Mouse (Mus musculus) heart, embryonic 11.5 days (tissue): Measurements from ENCODE around the gene Vwf. TPM values are rescaled to one million over a fixed set of nuclear protein-coding genes. Genes with fewer than 3 reads are reported as not detected.

Experiments
- ATAC-seq: fragments of 200-750 bp; cut with Nextera tagmentation; replicated peaks from 2 replicates; pipeline ENCODE4 v1.8.0; 2017; ENCODE audit warnings: moderate library complexity; ENCODE audit not compliant: insufficient number of reproducible peaks, low FRiP score, low TSS enrichment
- H3K27ac ChIP-seq: fragments of 300-500 bp; sonication (generic); 2 replicates; pipeline ENCODE4 v1.5.1; 2014; ENCODE audit warnings: mild to moderate bottlenecking, low read depth, low read length
- H3K27me3 ChIP-seq: fragments of 300-500 bp; sonication (generic); 2 replicates; pipeline ENCODE4 v1.6.1; 2014; ENCODE audit warnings: mild to moderate bottlenecking, low read length, mixed read lengths; ENCODE audit not compliant: control insufficient read depth, insufficient read depth
- H3K36me3 ChIP-seq: fragments of 300-500 bp; sonication (generic); 2 replicates; pipeline ENCODE4 v1.6.1; 2014; ENCODE audit warnings: mild to moderate bottlenecking, low read length, moderate library complexity, mixed read lengths; ENCODE audit not compliant: control insufficient read depth, insufficient read depth
- H3K4me1 ChIP-seq: fragments of 300-500 bp; sonication (generic); 2 replicates; pipeline ENCODE4 v1.6.1; 2014; ENCODE audit warnings: low read length; ENCODE audit not compliant: control insufficient read depth, insufficient read depth
- H3K4me2 ChIP-seq: fragments of 300-500 bp; sonication (generic); 2 replicates; pipeline ENCODE4 v1.6.1; 2014; ENCODE audit warnings: mild to moderate bottlenecking, moderate library complexity
- H3K4me3 ChIP-seq: fragments of 300-500 bp; sonication (generic); 2 replicates; pipeline ENCODE4 v1.5.1; 2014; ENCODE audit warnings: low read depth, low read length
- H3K9ac ChIP-seq: fragments of 300-500 bp; sonication (generic); 2 replicates; pipeline ENCODE4 v1.6.1; 2014; ENCODE audit warnings: mild to moderate bottlenecking, low read depth, low read length, moderate library complexity
- H3K9me3 ChIP-seq: fragments of 300-500 bp; sonication (generic); replicated peaks from 2 replicates; pipeline ENCODE4 v1.6.1; 2016; ENCODE audit warnings: low read length; ENCODE audit not compliant: control insufficient read depth
- WGBS: fragments of 180-500 bp; shearing (Covaris S2); extraction: QIAGEN DNeasy Blood & Tissue Kit; methylation state at CpG from one replicate; pipeline ENCODE4 v1.1.7; 2014; ENCODE audit not compliant: insufficient replicate concordance; 5-methylcytosine and 5-hydroxymethylcytosine counted together
- polyA plus RNA-seq: library from polyadenylated mRNA; unstranded; fragments of >200 nt; fragmentation: Nextera tagmentation; extraction: Ambion mirVana; gene quantifications from 2 replicates; pipeline ENCODE4 v1.2.1, GENCODE M21; 2014

Vwf gene
- polyA plus RNA-seq, 1 experiment from 2014 or later = 32.2 TPM

- H3K9me3 ChIP-seq = no peaks in the 10 kb centered on the region
- H3K27ac ChIP-seq = no peak overlapping the region
- H3K4me2 ChIP-seq = no peak overlapping the region
- 0 out of 2 replicates have a peak, but pooled peaks cover 2% of the 10 kb centered on the region for H3K4me1 ChIP-seq
- H3K27me3 ChIP-seq = 0 out of 2 replicates have a peak, but pooled peaks cover 4% of the 10 kb centered on the region
- no peak overlapping the region for H3K9ac ChIP-seq
- H3K4me3 ChIP-seq = no peak overlapping the region
- no peak for ATAC-seq
- 70% methylated on average over 5 of the region's 5 CpGs for WGBS
- no peaks in the 10 kb centered on the region for H3K36me3 ChIP-seq
These were observed 55.8 kb downstream of the Vwf start for GRCm38 (mm10) chr6:125602354-125602753.

- Histone ChIP-seq H3K9ac (no peak overlapping the region), H3K4me1 (0 out of 2 replicates have a peak, but pooled peaks cover 2% of the 10 kb centered on the region), H3K9me3 (no peaks in the 10 kb centered on the region), H3K27me3 (0 out of 2 replicates have a peak, but pooled peaks cover 4% of the 10 kb centered on the region), H3K4me3 (no peak overlapping the region), H3K4me2 (peak overlapping the region; percentile 39), H3K36me3 (no peaks in the 10 kb centered on the region), H3K27ac (no peak overlapping the region)
- no peak; the same call in 1 of the 2 replicates for ATAC-seq
- WGBS = 4% methylated on average over 18 of the region's 18 CpGs
These were observed 56.7 kb downstream of the Vwf start for GRCm38 (mm10) chr6:125603234-125603633.

- peak overlapping the region; percentile 39 for H3K4me2 ChIP-seq
- no peaks in the 10 kb centered on the region for H3K9me3 ChIP-seq
- 75% methylated on average over 26 of the region's 26 CpGs for WGBS
- no peak overlapping the region for H3K27ac ChIP-seq
- no peaks in the 10 kb centered on the region for H3K27me3 ChIP-seq
- H3K4me3 ChIP-seq = no peak overlapping the region
- no peak overlapping the region for H3K9ac ChIP-seq
- H3K36me3 ChIP-seq = no peaks in the 10 kb centered on the region
- no peak for ATAC-seq
- 0 out of 2 replicates have a peak, but pooled peaks cover 2% of the 10 kb centered on the region for H3K4me1 ChIP-seq
These were observed 57.3 kb downstream of the Vwf start for GRCm38 (mm10) chr6:125603678-125604462.

- ATAC-seq = no peak
- Histone ChIP-seq H3K4me1 (0 out of 2 replicates have a peak, but pooled peaks cover 2% of the 10 kb centered on the region), H3K4me3 (no peak overlapping the region), H3K9me3 (no peaks in the 10 kb centered on the region), H3K27ac (no peak overlapping the region), H3K27me3 (no peaks in the 10 kb centered on the region), H3K36me3 (no peaks in the 10 kb centered on the region), H3K4me2 (no peak overlapping the region), H3K9ac (no peak overlapping the region)
- 29% methylated on average over 9 of the region's 9 CpGs for WGBS
These were observed 58.1 kb downstream of the Vwf start for GRCm38 (mm10) chr6:125604463-125605191.

GRCm38 (mm10) chr6:125609025-125609424 lies 62.5 kb downstream of the Vwf start:
- no peaks in the 10 kb centered on the region for H3K36me3 ChIP-seq
- ATAC-seq = no peak
- WGBS = 67% methylated on average over 6 of the region's 6 CpGs
- no peaks in the 10 kb centered on the region for H3K9me3 ChIP-seq
- no peak overlapping the region for H3K4me3 ChIP-seq
- no peaks in the 10 kb centered on the region for H3K27me3 ChIP-seq
- H3K4me1 ChIP-seq = no peaks in the 10 kb centered on the region
- no peak overlapping the region for H3K4me2 ChIP-seq
- H3K9ac ChIP-seq = no peak overlapping the region
- no peak overlapping the region for H3K27ac ChIP-seq

GRCm38 (mm10) chr6:125617855-125618254 lies 71.3 kb downstream of the Vwf start:
- ATAC-seq = no peak
- H3K36me3 ChIP-seq = no peaks in the 10 kb centered on the region
- H3K4me2 ChIP-seq = no peak overlapping the region
- no peaks in the 10 kb centered on the region for H3K4me1 ChIP-seq
- no peak overlapping the region for H3K4me3 ChIP-seq
- 90% methylated on average over 1 of the region's 1 CpGs for WGBS
- no peak overlapping the region for H3K9ac ChIP-seq
- H3K27ac ChIP-seq = no peak overlapping the region
- no peaks in the 10 kb centered on the region for H3K9me3 ChIP-seq
- H3K27me3 ChIP-seq = 0 out of 2 replicates have a peak, but pooled peaks cover 3% of the 10 kb centered on the region

GRCm38 (mm10) chr6:125620764-125621163 lies 74.2 kb downstream of the Vwf start:
- Histone ChIP-seq H3K9ac (no peak overlapping the region), H3K36me3 (no peaks in the 10 kb centered on the region), H3K27me3 (0 out of 2 replicates have a peak, but pooled peaks cover 3% of the 10 kb centered on the region), H3K27ac (no peak overlapping the region), H3K4me1 (no peaks in the 10 kb centered on the region), H3K9me3 (no peaks in the 10 kb centered on the region), H3K4me3 (no peak overlapping the region), H3K4me2 (no peak overlapping the region)
- ATAC-seq = no peak
- WGBS = 41% methylated on average over 6 of the region's 6 CpGs

- H3K4me3 ChIP-seq = no peak overlapping the region
- no peak for ATAC-seq
- no peaks in the 10 kb centered on the region for H3K4me1 ChIP-seq
- H3K27me3 ChIP-seq = 0 out of 2 replicates have a peak, but pooled peaks cover 3% of the 10 kb centered on the region
- no peak overlapping the region for H3K9ac ChIP-seq
- H3K36me3 ChIP-seq = no peaks in the 10 kb centered on the region
- no peaks in the 10 kb centered on the region for H3K9me3 ChIP-seq
- 52% methylated on average over 2 of the region's 2 CpGs for WGBS
- H3K4me2 ChIP-seq = no peak overlapping the region
- no peak overlapping the region for H3K27ac ChIP-seq
These were observed 75.9 kb downstream of the Vwf start for GRCm38 (mm10) chr6:125622434-125622833.
